Mouse (Mus musculus) limb, embryonic 12.5 days (tissue): ENCODE data around the gene Foxo3. TPM values are rescaled to one million over a fixed set of nuclear protein-coding genes. Genes with fewer than 3 reads are reported as not detected.

Experiments
- ATAC-seq: fragments of 200-750 bp; cut with Nextera tagmentation; 2 replicates; pipeline ENCODE4 v1.8.0; 2017; ENCODE audit warnings: low read depth, moderate TSS enrichment; ENCODE audit not compliant: insufficient number of reproducible peaks, insufficient read depth, low FRiP score, low TSS enrichment
- H3K27ac ChIP-seq: fragments of 300-500 bp; sonication (generic); 2 replicates; pipeline ENCODE4 v1.5.1; 2016; ENCODE audit warnings: mild to moderate bottlenecking, moderate library complexity
- H3K27me3 ChIP-seq: fragments of 300-500 bp; sonication (generic); 2 replicates; pipeline ENCODE4 v1.6.1; 2016; ENCODE audit warnings: mild to moderate bottlenecking, moderate library complexity
- H3K36me3 ChIP-seq: fragments of 300-500 bp; sonication (generic); 2 replicates; pipeline ENCODE4 v1.6.1; 2016; ENCODE audit warnings: mild to moderate bottlenecking, moderate library complexity
- H3K4me1 ChIP-seq: fragments of 300-500 bp; sonication (generic); replicated peaks from 2 replicates; pipeline ENCODE4 v1.6.1; 2016
- H3K4me2 ChIP-seq: fragments of 300-500 bp; sonication (generic); 2 replicates; pipeline ENCODE4 v1.6.1; 2016; ENCODE audit warnings: mild to moderate bottlenecking, moderate library complexity
- H3K4me3 ChIP-seq: fragments of 300-500 bp; sonication (generic); replicated peaks from 2 replicates; pipeline ENCODE4 v1.5.1; 2016; ENCODE audit warnings: mild to moderate bottlenecking
- H3K9ac ChIP-seq: fragments of 300-500 bp; sonication (generic); replicated peaks from 2 replicates; pipeline ENCODE4 v1.6.1; 2016; ENCODE audit warnings: mild to moderate bottlenecking, moderate library complexity
- H3K9me3 ChIP-seq: fragments of 300-500 bp; sonication (generic); 2 replicates; pipeline ENCODE4 v1.6.1; 2016; ENCODE audit warnings: mild to moderate bottlenecking, moderate library complexity
- WGBS: fragments of 180-500 bp; shearing (Covaris S2); methylation state at CpG from one replicate; pipeline ENCODE4 v1.1.7; 2016; 5-methylcytosine and 5-hydroxymethylcytosine counted together
- polyA plus RNA-seq: library from polyadenylated mRNA; unstranded; fragments of >200 nt; fragmentation: Nextera tagmentation; extraction: Ambion mirVana; gene quantifications from 2 replicates; pipeline ENCODE4 v1.2.1, GENCODE M21; 2016

Gene Foxo3
- polyA plus RNA-seq, 1 experiment from 2014 or later: 6.3 TPM

DNA sequence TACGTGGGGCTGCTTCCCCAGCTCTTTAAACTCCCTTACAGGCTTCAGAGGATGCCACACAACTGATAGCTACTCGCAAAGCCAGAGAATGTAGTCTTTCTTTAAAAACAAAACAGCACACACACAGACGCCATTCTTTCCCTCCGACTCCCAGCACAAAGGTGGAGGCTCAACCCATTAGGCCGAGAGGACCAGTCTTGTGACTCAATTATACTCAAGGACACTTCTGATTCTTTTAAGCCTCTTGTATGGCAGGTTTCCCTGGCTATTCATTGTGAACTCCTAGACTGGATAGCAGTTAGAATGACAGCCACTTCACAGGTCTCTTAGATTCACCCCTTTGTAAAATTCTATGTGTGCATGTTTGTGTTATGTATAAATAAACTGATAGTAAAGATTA lies 38.3 kb downstream of the Foxo3 start:
- H3K9ac ChIP-seq: no peak overlapping the region
- no peaks in the 10 kb centered on the region for H3K9me3 ChIP-seq
- 75% methylated on average over 5 of the region's 5 CpGs for WGBS
- no peak overlapping the region for H3K4me3 ChIP-seq
- peaks cover 6% of the 10 kb centered on the region for H3K4me1 ChIP-seq
- H3K27ac ChIP-seq: no peak overlapping the region
- no peaks in the 10 kb centered on the region for H3K27me3 ChIP-seq
- H3K4me2 ChIP-seq: no peak overlapping the region
- no peak for ATAC-seq
- no peaks in the 10 kb centered on the region for H3K36me3 ChIP-seq

DNA sequence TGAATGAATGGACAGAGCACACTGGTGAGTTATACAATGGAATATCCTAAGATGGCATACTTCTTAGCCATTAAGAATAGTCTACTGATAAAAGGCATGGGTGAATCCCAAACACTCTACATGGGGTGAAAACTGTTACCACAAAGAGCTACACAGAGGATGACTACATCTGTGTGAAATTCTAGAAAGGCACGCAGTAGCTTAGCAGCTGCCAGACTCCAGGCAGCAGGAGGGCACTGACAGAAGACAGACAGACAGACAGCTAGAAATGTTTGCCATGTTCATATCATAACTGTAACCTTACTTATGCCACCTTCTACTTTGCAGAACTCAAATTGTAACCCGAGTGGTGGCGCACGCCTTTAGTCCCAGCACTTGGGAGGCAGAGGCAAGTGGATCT lies 39.0 kb downstream of the Foxo3 start:
- ATAC-seq: no peak
- no peak overlapping the region for H3K27ac ChIP-seq
- WGBS: 94% methylated on average over 4 of the region's 4 CpGs

DNA sequence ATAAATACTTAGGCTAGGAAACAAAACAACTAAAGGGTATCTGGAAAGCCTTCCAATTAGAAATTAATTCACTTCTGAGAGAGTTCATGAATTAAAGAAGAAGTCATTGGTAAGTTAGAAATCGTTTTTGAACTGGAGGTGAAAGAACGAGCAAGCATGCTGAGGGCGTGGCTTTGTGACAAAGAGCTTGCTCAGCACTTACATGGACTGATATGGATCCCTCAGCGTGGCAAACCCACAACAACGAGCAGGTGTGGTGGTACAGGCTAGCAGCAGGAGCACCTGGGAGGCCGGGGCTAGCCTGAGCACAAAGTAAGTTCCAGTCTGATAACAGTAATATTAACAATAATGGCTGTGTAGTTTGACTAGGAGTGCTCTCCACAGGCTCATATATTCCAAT lies 41.2 kb downstream of the Foxo3 start:
- Histone ChIP-seq H3K9me3 (no peaks in the 10 kb centered on the region), H3K4me1 (peaks cover 20% of the 10 kb centered on the region), H3K27me3 (no peaks in the 10 kb centered on the region), H3K4me2 (no peak overlapping the region), H3K4me3 (no peak overlapping the region), H3K27ac (no peak overlapping the region), H3K36me3 (no peaks in the 10 kb centered on the region), H3K9ac (no peak overlapping the region)
- WGBS: 84% methylated on average over 6 of the region's 6 CpGs
- no peak for ATAC-seq

More for the DNA sequence above, 39.0 kb downstream of the Foxo3 start:
- Histone ChIP-seq H3K9ac (no peak overlapping the region), H3K4me2 (no peak overlapping the region), H3K36me3 (no peaks in the 10 kb centered on the region), H3K9me3 (no peaks in the 10 kb centered on the region), H3K4me3 (no peak overlapping the region), H3K4me1 (peaks cover 11% of the 10 kb centered on the region), H3K27me3 (no peaks in the 10 kb centered on the region)

DNA sequence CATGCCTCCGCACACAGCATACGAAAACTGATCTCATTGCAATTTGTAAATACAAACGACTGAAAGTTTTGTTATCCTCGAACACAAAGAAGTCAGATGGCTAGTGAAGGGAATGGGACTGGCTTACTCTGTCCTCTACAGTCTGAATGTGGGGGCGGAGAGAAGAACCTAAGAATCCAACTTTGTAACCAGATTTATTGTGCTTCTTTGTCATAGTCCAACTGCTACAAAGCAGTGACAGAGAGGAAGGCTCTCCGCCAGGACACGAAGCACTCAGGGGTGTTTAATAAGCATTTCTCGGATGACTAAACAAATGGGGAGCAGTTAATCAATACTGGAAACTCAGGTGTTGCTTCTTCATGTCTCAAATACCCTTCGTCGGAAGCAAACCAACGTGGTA lies 43.6 kb downstream of the Foxo3 start:
- no peak for ATAC-seq
- no peaks in the 10 kb centered on the region for H3K9me3 ChIP-seq
- H3K27ac ChIP-seq: no peak overlapping the region
- peaks cover 42% of the 10 kb centered on the region for H3K4me1 ChIP-seq
- 84% methylated on average over 11 of the region's 11 CpGs for WGBS
- no peaks in the 10 kb centered on the region for H3K27me3 ChIP-seq
- H3K4me2 ChIP-seq: no peak overlapping the region
- no peak overlapping the region for H3K4me3 ChIP-seq
- no peak overlapping the region for H3K9ac ChIP-seq
- H3K36me3 ChIP-seq: no peaks in the 10 kb centered on the region

DNA sequence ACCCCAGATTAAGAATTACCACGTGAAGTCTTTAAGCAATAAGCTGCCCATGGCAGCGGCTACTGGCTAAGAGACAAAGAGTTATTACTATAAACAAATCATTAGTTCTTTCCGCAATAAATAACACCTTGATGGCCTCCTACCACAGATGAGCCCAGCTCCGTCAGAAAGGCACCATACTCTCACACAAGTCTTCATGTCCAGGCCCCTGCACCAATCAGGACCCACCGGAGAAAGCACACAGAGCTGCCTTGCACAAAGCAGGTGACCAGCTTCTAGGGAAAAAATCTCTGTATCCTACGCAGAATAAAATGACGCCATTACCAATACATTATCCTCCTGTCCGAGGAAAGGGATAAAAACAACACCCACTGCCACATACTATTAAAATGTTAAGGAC lies 44.7 kb downstream of the Foxo3 start:
- Histone ChIP-seq H3K4me1 (peaks cover 48% of the 10 kb centered on the region), H3K27ac (no peak overlapping the region), H3K27me3 (no peaks in the 10 kb centered on the region), H3K36me3 (no peaks in the 10 kb centered on the region), H3K4me2 (no peak overlapping the region), H3K9ac (no peak overlapping the region), H3K4me3 (no peak overlapping the region), H3K9me3 (no peaks in the 10 kb centered on the region)
- no peak for ATAC-seq
- WGBS: 59% methylated on average over 8 of the region's 8 CpGs

DNA sequence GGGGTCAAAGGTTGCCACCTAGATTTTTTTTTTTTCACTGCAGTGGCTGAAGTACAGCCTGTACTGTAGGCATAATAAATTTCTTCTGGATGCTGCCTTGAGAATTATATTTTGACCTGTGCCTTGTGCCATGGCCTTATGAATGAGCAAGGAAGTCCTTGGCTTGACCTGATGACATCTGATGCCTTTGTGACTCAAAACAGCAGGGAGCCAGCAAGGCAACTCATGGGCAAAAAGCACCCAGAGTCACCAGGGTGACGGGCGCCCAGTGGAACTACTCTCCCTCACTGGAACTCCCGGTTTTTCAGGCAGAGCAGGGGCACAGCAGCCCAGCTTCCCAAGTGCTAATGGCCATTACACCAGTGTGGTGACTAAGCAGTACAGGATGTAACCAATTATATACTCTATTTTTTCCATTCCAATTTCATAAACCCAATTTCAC lies 45.4 kb downstream of the Foxo3 start:
- H3K27me3 ChIP-seq: no peaks in the 10 kb centered on the region
- H3K4me2 ChIP-seq: no peak overlapping the region
- no peak overlapping the region for H3K27ac ChIP-seq
- H3K9me3 ChIP-seq: no peaks in the 10 kb centered on the region
- no peak overlapping the region for H3K9ac ChIP-seq
- no peak overlapping the region for H3K4me3 ChIP-seq
- no peak for ATAC-seq
- 75% methylated on average over 3 of the region's 3 CpGs for WGBS
- H3K4me1 ChIP-seq: peaks cover 48% of the 10 kb centered on the region
- peaks cover 7% of the 10 kb centered on the region for H3K36me3 ChIP-seq

DNA sequence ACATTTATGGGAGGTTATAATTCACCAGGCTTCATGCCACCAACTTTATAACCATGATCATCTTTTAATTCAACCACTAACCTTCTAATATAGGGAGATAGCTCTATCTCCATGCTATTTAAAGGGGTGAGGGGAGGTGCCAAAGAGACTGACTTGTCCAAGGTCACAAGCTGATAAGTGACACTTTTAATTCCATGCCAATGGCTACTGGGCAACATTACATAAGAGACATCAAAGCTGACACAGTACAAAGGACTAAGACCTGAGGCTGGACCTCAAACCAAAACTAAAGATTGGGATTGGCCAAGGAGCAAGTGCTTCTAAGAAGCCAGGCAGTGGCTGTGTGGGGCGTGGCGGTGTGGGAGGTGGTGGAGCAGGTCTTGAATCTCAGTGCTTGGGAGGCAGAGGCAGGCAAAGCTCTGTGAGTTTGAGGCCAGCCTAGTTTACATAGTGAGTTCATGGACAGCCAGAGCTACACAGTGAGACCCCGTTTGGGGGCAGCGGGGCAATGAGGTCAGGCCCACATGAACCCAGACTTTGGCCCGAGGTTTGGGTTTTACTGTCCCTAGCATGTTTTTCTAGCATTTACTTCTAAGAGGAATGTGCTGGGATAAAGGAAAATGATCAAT lies 46.0 kb downstream of the Foxo3 start:
- Histone ChIP-seq H3K9me3 (no peaks in the 10 kb centered on the region), H3K4me2 (no peak overlapping the region), H3K4me1 (peaks cover 53% of the 10 kb centered on the region), H3K27ac (no peak overlapping the region), H3K36me3 (peaks cover 9% of the 10 kb centered on the region), H3K4me3 (no peak overlapping the region), H3K27me3 (no peaks in the 10 kb centered on the region), H3K9ac (no peak overlapping the region)
- ATAC-seq: no peak
- 89% methylated on average over 5 of the region's 5 CpGs for WGBS

DNA sequence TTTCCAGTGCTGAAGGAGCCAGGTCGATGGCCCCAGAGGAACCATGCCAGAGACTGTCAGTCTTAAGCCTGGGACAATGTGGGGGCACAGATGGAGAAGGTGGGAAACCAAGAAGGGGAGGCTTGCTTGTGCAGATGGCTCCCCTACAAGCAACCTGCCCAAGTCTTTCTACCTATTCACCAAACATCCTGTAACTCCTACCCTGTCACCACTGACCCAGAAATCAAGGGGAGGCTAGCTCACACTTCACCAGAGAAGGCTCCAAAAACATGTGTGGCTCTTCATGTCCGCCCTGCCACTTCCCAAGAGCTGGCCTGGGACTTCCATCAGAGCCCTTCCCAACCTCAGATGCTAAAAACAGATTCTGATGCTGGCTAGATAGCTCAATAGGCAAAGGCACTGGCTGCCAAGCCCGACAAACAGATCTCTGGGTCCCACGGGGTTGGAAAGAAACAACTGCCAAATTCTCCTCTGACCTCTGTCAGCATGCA lies 48.8 kb downstream of the Foxo3 start:
- Histone ChIP-seq H3K9me3 (no peaks in the 10 kb centered on the region), H3K36me3 (peaks cover 9% of the 10 kb centered on the region), H3K4me1 (peaks cover 51% of the 10 kb centered on the region), H3K4me2 (no peak overlapping the region), H3K4me3 (no peak overlapping the region), H3K27ac (no peak overlapping the region), H3K9ac (no peak overlapping the region), H3K27me3 (no peaks in the 10 kb centered on the region)
- no peak for ATAC-seq
- 74% methylated on average over 4 of the region's 4 CpGs for WGBS

DNA sequence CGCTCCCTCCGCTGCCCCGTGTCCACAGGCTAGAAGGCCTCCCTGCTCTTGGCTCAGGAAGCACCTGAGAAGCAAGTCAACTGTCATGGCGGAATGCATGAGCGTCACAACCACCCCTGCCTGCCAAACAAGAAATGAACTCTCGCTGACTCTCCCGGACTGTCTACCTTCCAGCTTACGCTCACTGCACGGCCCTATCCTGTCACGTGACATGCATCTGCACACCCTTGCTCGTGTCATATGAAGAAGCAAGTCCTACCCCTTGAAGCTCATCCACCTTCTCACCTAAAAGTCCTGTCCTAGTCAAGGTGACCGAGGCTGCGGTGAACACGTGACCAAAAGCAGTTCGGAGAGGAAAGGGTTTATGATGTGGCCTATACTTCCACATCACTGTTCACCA lies 50.4 kb downstream of the Foxo3 start:
- Histone ChIP-seq H3K9me3 (no peaks in the 10 kb centered on the region), H3K4me3 (no peak overlapping the region), H3K4me2 (no peak overlapping the region), H3K4me1 (peaks cover 61% of the 10 kb centered on the region), H3K9ac (no peak overlapping the region), H3K27me3 (no peaks in the 10 kb centered on the region), H3K36me3 (peaks cover 9% of the 10 kb centered on the region), H3K27ac (no peak overlapping the region)
- WGBS: 90% methylated on average over 15 of the region's 15 CpGs
- no peak for ATAC-seq

DNA sequence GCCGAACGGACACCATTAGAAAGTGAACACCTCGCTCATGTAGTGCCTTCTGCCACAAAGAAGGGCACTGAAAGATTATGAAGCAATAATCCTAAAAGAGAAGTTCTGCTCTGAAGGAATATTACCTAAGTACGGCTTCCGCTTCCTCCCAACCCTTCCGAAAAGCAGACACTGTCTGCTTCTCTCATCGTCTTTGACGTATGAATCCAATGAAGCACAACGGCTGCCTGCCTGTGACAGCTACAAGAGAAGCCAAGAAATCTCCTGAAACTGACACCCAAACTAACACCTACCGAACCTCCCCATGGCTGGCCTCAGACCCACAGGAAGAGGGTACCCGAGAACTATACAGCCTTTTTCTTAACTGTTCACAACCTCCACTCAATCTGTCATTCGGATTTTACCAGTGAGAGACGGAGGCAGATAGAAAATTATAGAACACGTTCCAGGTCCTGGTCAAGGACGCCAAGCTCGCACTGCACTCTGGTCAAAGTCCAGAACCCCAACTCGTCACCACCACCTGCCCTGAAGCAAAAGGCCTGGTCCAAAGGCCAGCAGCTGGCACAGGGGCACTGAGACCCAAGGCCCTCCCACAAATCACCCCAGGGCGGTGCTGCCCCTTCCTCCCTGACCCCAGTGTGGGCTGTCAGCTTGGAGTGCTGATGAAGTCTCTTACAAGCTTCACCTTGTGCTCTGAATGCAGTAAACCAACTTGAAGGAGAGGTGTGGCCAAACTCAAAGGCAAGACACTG lies 51.2 kb downstream of the Foxo3 start:
- Histone ChIP-seq H3K4me1 (peaks cover 66% of the 10 kb centered on the region), H3K27ac (no peak overlapping the region; the same call in 1 of the 2 replicates), H3K27me3 (no peaks in the 10 kb centered on the region), H3K4me2 (no peak overlapping the region), H3K9ac (no peak overlapping the region), H3K9me3 (no peaks in the 10 kb centered on the region), H3K4me3 (no peak overlapping the region), H3K36me3 (peaks cover 9% of the 10 kb centered on the region)
- no peak for ATAC-seq
- 80% methylated on average over 18 of the region's 18 CpGs for WGBS

DNA sequence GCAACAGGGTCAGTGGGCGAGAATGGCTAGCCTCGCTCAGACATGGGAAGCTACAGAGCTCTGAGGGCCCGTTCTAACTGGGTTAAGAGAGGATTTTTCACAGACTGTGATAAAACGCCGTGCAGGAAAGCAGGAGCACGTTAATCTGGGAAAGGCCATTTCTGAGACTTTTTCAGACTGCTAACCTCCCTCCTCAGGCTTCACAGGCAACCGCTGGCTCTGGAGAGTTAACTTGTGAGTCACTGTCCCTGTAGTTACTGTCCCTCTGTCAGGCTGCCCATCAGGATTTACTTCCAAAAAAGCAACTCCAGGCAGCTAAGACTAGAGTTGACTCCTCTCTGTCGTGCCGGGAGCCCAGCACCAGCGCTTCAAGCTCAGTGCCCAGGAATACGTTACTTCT lies 54.6 kb downstream of the Foxo3 start:
- Histone ChIP-seq H3K36me3 (peaks cover 9% of the 10 kb centered on the region), H3K9ac (no peak overlapping the region), H3K27ac (peak overlapping the region; percentile 25; the same call in 1 of the 2 replicates), H3K4me1 (peaks cover 48% of the 10 kb centered on the region), H3K4me3 (no peak overlapping the region), H3K9me3 (no peaks in the 10 kb centered on the region), H3K4me2 (no peak overlapping the region), H3K27me3 (no peaks in the 10 kb centered on the region)
- 73% methylated on average over 11 of the region's 11 CpGs for WGBS
- ATAC-seq: no peak
